Mouse (Mus musculus): ENCODE measurements around the gene Abcc6.

The Abcc6 gene

GRCm38 (mm10) chr7:46028681-46029080 lies 1.4 kb downstream of the Abcc6 start:
- CTCF ChIA-PET, result no interaction called here

- CTCF ChIA-PET, result no interaction called here
Measured at GRCm38 (mm10) chr7:46025436-46025835, 4.7 kb downstream of the Abcc6 start.

- CTCF ChIA-PET, result no interaction called here
Measured at GRCm38 (mm10) chr7:46021951-46022350, 8.2 kb downstream of the Abcc6 start.

- CTCF ChIA-PET, result no interaction called here
Measured at GRCm38 (mm10) chr7:46019594-46019993, 10.5 kb downstream of the Abcc6 start.

- CTCF ChIA-PET, result interaction anchor here (0.5 kb wide), 1 partner anchor 145 kb away, joined by 6 read pairs; no protein-coding TSS in a partner anchor
Measured at GRCm38 (mm10) chr7:46013266-46014010, 16.7 kb downstream of the Abcc6 start.

GRCm38 (mm10) chr7:46012121-46012520 lies 18.0 kb downstream of the Abcc6 start:
- CTCF ChIA-PET, result no interaction called here

- CTCF ChIA-PET, result no interaction called here
Measured at GRCm38 (mm10) chr7:46009578-46009977, 20.5 kb downstream of the Abcc6 start.

- CTCF ChIA-PET, result no interaction called here
Measured at GRCm38 (mm10) chr7:46002748-46003147, 27.4 kb downstream of the Abcc6 start.

- CTCF ChIA-PET, result no interaction called here
Measured at GRCm38 (mm10) chr7:46000577-46000976, 29.5 kb downstream of the Abcc6 start.

- CTCF ChIA-PET, result no interaction called here
Measured at GRCm38 (mm10) chr7:45992470-45992869, 37.6 kb downstream of the Abcc6 start.

GRCm38 (mm10) chr7:45988344-45988743 lies 41.8 kb downstream of the Abcc6 start:
- CTCF ChIA-PET, result no interaction called here

GRCm38 (mm10) chr7:45986893-45987292 lies 43.2 kb downstream of the Abcc6 start:
- CTCF ChIA-PET, result no interaction called here

- CTCF ChIA-PET, result no interaction called here
Measured at GRCm38 (mm10) chr7:45981612-45982011, 48.5 kb downstream of the Abcc6 start.

- CTCF ChIA-PET, result no interaction called here
Measured at GRCm38 (mm10) chr7:45974512-45974911, 55.6 kb downstream of the Abcc6 start.

- CTCF ChIA-PET, result no interaction called here
Measured at GRCm38 (mm10) chr7:45974103-45974502, 56.0 kb downstream of the Abcc6 start.

GRCm38 (mm10) chr7:45973271-45973687 lies 56.8 kb downstream of the Abcc6 start:
- CTCF ChIA-PET, result no interaction called here

- CTCF ChIA-PET, result no interaction called here
Measured at GRCm38 (mm10) chr7:45971831-45972723, 58.0 kb downstream of the Abcc6 start.

- CTCF ChIA-PET, result no interaction called here
Measured at GRCm38 (mm10) chr7:45956611-45957010, 73.5 kb downstream of the Abcc6 start.

GRCm38 (mm10) chr7:45949061-45949460 lies 81.0 kb downstream of the Abcc6 start:
- CTCF ChIA-PET, result no interaction called here

- CTCF ChIA-PET, result interaction anchor here (0.6 to 0.7 kb wide), 2 partner anchors 387 to 638 kb away, joined by 4 to 6 read pairs; no protein-coding TSS in a partner anchor
Measured at GRCm38 (mm10) chr7:45943280-45943679, 86.8 kb downstream of the Abcc6 start.

GRCm38 (mm10) chr7:45941986-45942385 lies 88.1 kb downstream of the Abcc6 start:
- CTCF ChIA-PET, result interaction anchor here (0.5 kb wide), 1 partner anchor 1458 kb away, joined by 15 read pairs; no protein-coding TSS in a partner anchor

GRCm38 (mm10) chr7:45939836-45940235 lies 90.3 kb downstream of the Abcc6 start:
- CTCF ChIA-PET, result interaction anchor here (0.6 kb wide), 1 partner anchor 80 kb away, joined by 3 read pairs; no protein-coding TSS in a partner anchor

- CTCF ChIA-PET, result interaction anchor here (0.6 to 1.5 kb wide), 3 partner anchors 182 to 210 kb away, joined by 4 to 6 read pairs (median 4); partner anchors contain the start of gene Spaca4
Measured at GRCm38 (mm10) chr7:45935114-45935513, 95.0 kb downstream of the Abcc6 start.

All from spleen, embryonic (tissue).